Mouse (Mus musculus) CH12.LX (cell line): ENCODE measurements around the gene Samd5. TPM values are rescaled to one million over a fixed set of nuclear protein-coding genes. Genes with fewer than 3 reads are reported as not detected.

ENCODE experiments used
- DNase-seq: peaks from one replicate; pipeline ENCODE4 v3.0.0-alpha.2; 2013; ENCODE audit errors: extremely low read depth
- H3K27ac ChIP-seq: 2 replicates; pipeline ENCODE4 v1.5.1; 2012; ENCODE audit warnings: low read depth, mild to moderate bottlenecking, control low read depth, moderate library complexity; ENCODE audit not compliant: insufficient read depth
- H3K27me3 ChIP-seq: replicated peaks from 2 replicates; pipeline ENCODE3; 2012; ENCODE audit warnings: inconsistent platforms
- H3K36me3 ChIP-seq, 2 experiments: replicated peaks in 1 of 2; 2 replicates each; pipeline versions ENCODE3 to v1.6.1; 2012; ENCODE audit warnings: inconsistent platforms in 1 of 2, low read length in 1 of 2, mild to moderate bottlenecking in 1 of 2, mixed read lengths in 1 of 2, moderate library complexity in 1 of 2; ENCODE audit not compliant: control insufficient read depth in 1 of 2, insufficient read depth in 1 of 2
- H3K4me1 ChIP-seq, 2 experiments: 2 replicates each; pipeline ENCODE4 v1.6.1; 2012; ENCODE audit warnings: inconsistent platforms in 1 of 2, moderate library complexity in 1 of 2; ENCODE audit not compliant: insufficient read depth in 2 of 2, control insufficient read depth in 1 of 2
- H3K4me2 ChIP-seq: 2 replicates; pipeline ENCODE4 v1.6.1; 2012; ENCODE audit warnings: low read depth, mild to moderate bottlenecking, control low read depth; ENCODE audit not compliant: poor library complexity, insufficient read depth, severe bottlenecking
- H3K4me3 ChIP-seq, 3 experiments: fragments of 150-350 bp in 1 of 3; sonication (generic) in 1 of 3; replicated peaks in 1 of 3; 2 replicates each; pipeline versions ENCODE3 to v1.5.1; 2011 to 2012; ENCODE audit warnings: low read depth in 2 of 3, low read length in 2 of 3, mild to moderate bottlenecking in 2 of 3, moderate library complexity in 2 of 3, control low read depth in 1 of 3, improper control_type of control experiment in 1 of 3, inconsistent platforms in 1 of 3, mixed read lengths in 1 of 3; ENCODE audit not compliant: poor library complexity in 1 of 3
- H3K79me2 ChIP-seq: replicated peaks from 2 replicates; pipeline ENCODE4 v1.6.1; 2012; ENCODE audit warnings: mild to moderate bottlenecking, moderate library complexity; ENCODE audit not compliant: control insufficient read depth, poor library complexity, insufficient read depth, severe bottlenecking; ENCODE audit errors: extremely low read depth
- H3K9ac ChIP-seq: 2 replicates; pipeline ENCODE4 v1.6.1; 2012; ENCODE audit warnings: low read depth, mild to moderate bottlenecking, control low read depth, moderate library complexity; ENCODE audit not compliant: insufficient read depth
- H3K9me3 ChIP-seq: replicated peaks from 2 replicates; pipeline ENCODE3; 2012; ENCODE audit warnings: low read length, inconsistent platforms, mixed read lengths
- BHLHE40 ChIP-seq: IDR thresholded peaks from 2 replicates; pipeline ENCODE4 v1.6.1; 2011; ENCODE audit warnings: mild to moderate bottlenecking, low read depth, low read length, improper control_type of control experiment
- CHD1 ChIP-seq: IDR thresholded peaks from 2 replicates; pipeline ENCODE4 v1.6.1; 2012; ENCODE audit warnings: low read depth, low read length, improper control_type of control experiment, inconsistent platforms
- CHD2 ChIP-seq: IDR thresholded peaks from 2 replicates; pipeline ENCODE4 v1.6.1; 2011; ENCODE audit warnings: low read length, improper control_type of control experiment
- EP300 ChIP-seq: IDR thresholded peaks from 2 replicates; pipeline ENCODE4 v1.6.1; 2011; ENCODE audit warnings: low read length, improper control_type of control experiment
- HCFC1 ChIP-seq: IDR thresholded peaks from 2 replicates; pipeline ENCODE4 v1.6.1; 2012; ENCODE audit warnings: low read depth, mild to moderate bottlenecking, inconsistent platforms, low read length, improper control_type of control experiment
- MAFK ChIP-seq: IDR thresholded peaks from 2 replicates; pipeline ENCODE4 v1.6.1; 2011; ENCODE audit warnings: low read length, improper control_type of control experiment; ENCODE audit not compliant: insufficient replicate concordance
- MAX ChIP-seq: IDR thresholded peaks from 2 replicates; pipeline ENCODE4 v1.6.1; 2011; ENCODE audit warnings: low read length, improper control_type of control experiment
- NELFE ChIP-seq: IDR thresholded peaks from 2 replicates; pipeline ENCODE4 v1.6.1; 2011; ENCODE audit warnings: low read depth, low read length, improper control_type of control experiment
- POLR2A ChIP-seq: IDR thresholded peaks from 2 replicates; pipeline ENCODE4 v1.6.1; 2011; ENCODE audit warnings: low read depth, mild to moderate bottlenecking, improper control_type of control experiment, low read length
- POLR2AphosphoS2 ChIP-seq: IDR thresholded peaks from 2 replicates; pipeline ENCODE4 v1.6.1; 2011; ENCODE audit warnings: low read depth, low read length, improper control_type of control experiment
- RAD21 ChIP-seq: IDR thresholded peaks from 2 replicates; pipeline ENCODE4 v1.6.1; 2011; ENCODE audit warnings: low read depth, mild to moderate bottlenecking, low read length, improper control_type of control experiment, moderate library complexity
- TBP ChIP-seq: conservative IDR thresholded peaks from 2 replicates; pipeline ENCODE4 v1.6.1; 2011; ENCODE audit warnings: low read depth, low read length, improper control_type of control experiment
- UBTF ChIP-seq: IDR thresholded peaks from 2 replicates; pipeline ENCODE4 v1.6.1; 2012; ENCODE audit warnings: low read depth, mild to moderate bottlenecking, inconsistent platforms, low read length, improper control_type of control experiment, moderate library complexity
- USF2 ChIP-seq: conservative IDR thresholded peaks from 2 replicates; pipeline ENCODE4 v1.6.1; 2011; ENCODE audit warnings: low read depth, low read length, improper control_type of control experiment
- ZKSCAN1 ChIP-seq: IDR thresholded peaks from 2 replicates; pipeline ENCODE4 v1.6.1; 2012; ENCODE audit warnings: low read depth, inconsistent platforms, low read length, improper control_type of control experiment, borderline replicate concordance
- ZMIZ1 ChIP-seq: IDR thresholded peaks from 2 replicates; pipeline ENCODE4 v1.6.1; 2012; ENCODE audit warnings: low read depth, mild to moderate bottlenecking, inconsistent platforms, low read length, improper control_type of control experiment
- dilution Hi-C: fragments of 300-500 bp; cut with MboI; formaldehyde crosslinking; loops from 2 replicates; pipeline ENCODE4 v1.14.3; 2020; ENCODE audit warnings: low sequenced_read_pairs; ENCODE audit not compliant: extremely low pct_unique_long_range_greater_than_20kb, extremely low pct_ligation_motif_present
- in situ Hi-C: fragments of 300-500 bp; cut with MboI; formaldehyde crosslinking; loops from 3 replicates; pipeline ENCODE4 v1.14.3; 2019; ENCODE audit warnings: low sequenced_read_pairs, low pct_ligation_motif_present, low pct_unique_long_range_greater_than_20kb, mixed read lengths
- polyA plus RNA-seq: library from polyadenylated mRNA; unstranded; fragments of >175 nt; gene quantifications from 2 replicates; pipeline ENCODE4 v1.2.1, GENCODE M21; 2012; ENCODE audit warnings: low read depth; ENCODE audit not compliant: insufficient read length
- total RNA-seq, 2 experiments: library from RNA; depleted of rRNA; stranded (reverse); fragments of 300-350 nt in 1 of 2; fragments of >200 nt in 1 of 2; gene quantifications; 2 replicates each; pipeline ENCODE4 v1.2.3; 2012 to 2014

Samd5 gene
- total and polyA plus RNA-seq, 3 experiments: not detected

DNA sequence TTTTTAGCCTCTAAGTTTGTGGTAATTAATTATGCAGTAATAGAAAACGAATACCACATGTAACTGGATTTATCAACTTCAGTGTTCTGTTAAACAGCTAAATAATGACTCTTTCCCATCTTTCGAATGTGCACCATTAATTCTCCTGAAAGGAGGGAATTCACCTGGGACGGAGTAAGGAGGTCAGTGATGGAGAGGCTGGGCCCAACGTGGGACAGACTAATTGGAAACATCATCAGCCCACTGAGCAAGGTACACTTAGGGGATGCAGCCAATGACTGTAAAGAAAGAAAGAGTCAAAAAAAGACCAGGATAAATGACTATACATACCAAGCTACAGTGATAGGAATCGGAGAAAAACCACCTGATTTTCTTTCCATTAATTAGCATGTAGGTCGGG is 31.5 kb downstream of the Samd5 start:
- H3K27me3 ChIP-seq: no peaks in the 10 kb centered on the region
- dilution Hi-C loops: no loop called here
- TF ChIP-seq TBP: no peak
- no peak for TF ChIP-seq EP300
- no peak for TF ChIP-seq RAD21
- no peak for TF ChIP-seq POLR2A
- no peak for TF ChIP-seq NELFE
- TF ChIP-seq USF2: no peak
- TF ChIP-seq MAX: no peak
- no peak for TF ChIP-seq MAFK
- no peak for TF ChIP-seq CHD2
- TF ChIP-seq UBTF: no peak
- no peak for TF ChIP-seq POLR2AphosphoS2
- no peak for TF ChIP-seq CHD1
- no peak for TF ChIP-seq ZMIZ1
- TF ChIP-seq HCFC1: no peak
- H3K9me3 ChIP-seq: no peaks in the 10 kb centered on the region
- peaks cover 0 to 6% of the 10 kb centered on the region in 2 experiments; a peak in 2 of 4 replicates for H3K4me1 ChIP-seq
- H3K4me2 ChIP-seq: no peak overlapping the region
- H3K36me3 ChIP-seq: no peaks in the 10 kb centered on the region
- H3K79me2 ChIP-seq: no peaks in the 10 kb centered on the region
- no peak overlapping the region for H3K4me3 ChIP-seq
- DNase-seq: no peak
- in situ Hi-C loops: no loop called here
- H3K27ac ChIP-seq: no peak overlapping the region
- no peak overlapping the region for H3K9ac ChIP-seq

DNA sequence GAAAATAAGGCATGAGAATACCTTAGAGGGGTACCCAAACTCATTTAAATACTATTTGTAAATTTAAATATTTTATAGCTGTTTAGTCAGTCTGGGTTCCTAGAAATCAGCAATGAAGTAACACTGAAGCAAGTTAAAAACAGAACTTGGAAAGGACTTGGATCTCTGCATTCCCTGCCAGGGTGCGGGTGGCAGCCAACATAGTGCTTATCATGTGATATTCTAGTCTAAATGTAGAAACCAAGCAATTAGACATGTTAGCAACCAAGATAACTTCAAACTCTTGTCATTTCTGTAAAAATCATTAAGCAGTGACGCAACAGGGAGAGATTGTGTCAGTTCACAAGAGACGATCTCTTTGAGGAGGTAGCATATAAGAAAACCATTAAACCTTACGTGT is 32.9 kb downstream of the Samd5 start:
- no peak for DNase-seq
- Histone ChIP-seq H3K27me3 (no peaks in the 10 kb centered on the region), H3K9ac (no peak overlapping the region), H3K79me2 (no peaks in the 10 kb centered on the region), H3K9me3 (no peaks in the 10 kb centered on the region), H3K27ac (no peak overlapping the region), H3K4me2 (no peak overlapping the region), H3K36me3 (no peaks in the 10 kb centered on the region), H3K4me3 (no peak overlapping the region), H3K4me1 (peaks cover 0 to 6% of the 10 kb centered on the region in 2 experiments; a peak in 2 of 4 replicates)
- dilution Hi-C loops: no loop called here
- TF ChIP-seq POLR2A (no peak), BHLHE40 (no peak)
- in situ Hi-C loops: no loop called here

DNA sequence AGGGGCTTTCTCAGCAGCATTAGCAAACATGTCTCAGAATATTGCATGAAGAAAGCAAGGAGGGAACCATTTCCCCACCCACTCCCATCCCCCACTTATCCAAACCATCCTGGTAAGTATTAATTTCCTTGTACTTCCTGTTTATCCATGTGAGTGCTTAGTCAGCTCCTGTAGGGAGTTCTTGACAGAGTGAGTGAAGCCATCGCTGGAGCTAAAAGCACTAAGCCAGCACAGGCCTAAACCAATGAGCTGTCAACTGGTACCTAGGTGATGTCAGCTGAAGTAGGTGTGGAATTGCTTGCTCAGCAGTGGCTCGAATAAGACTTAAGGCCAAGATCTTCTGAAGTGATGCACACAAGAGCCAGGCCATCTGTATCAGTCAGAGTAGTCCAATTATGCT is 34.3 kb downstream of the Samd5 start:
- H3K27me3 ChIP-seq: no peaks in the 10 kb centered on the region
- H3K9ac ChIP-seq: no peak overlapping the region
- H3K4me1 ChIP-seq: no peaks in the 10 kb centered on the region
- no peaks in the 10 kb centered on the region for H3K79me2 ChIP-seq
- no peak for DNase-seq
- in situ Hi-C loops (no loop called here), dilution Hi-C loops (no loop called here)
- no peaks in the 10 kb centered on the region for H3K36me3 ChIP-seq
- H3K4me3 ChIP-seq: no peak overlapping the region
- no peak overlapping the region for H3K4me2 ChIP-seq
- TF ChIP-seq ZKSCAN1 (no peak), POLR2A (no peak), CHD1 (no peak)
- H3K27ac ChIP-seq: no peak overlapping the region
- H3K9me3 ChIP-seq: no peaks in the 10 kb centered on the region
